Mouse (Mus musculus): ENCODE measurements around the gene Mbd5.

Gene Mbd5

GRCm38 (mm10) chr2:48948841-48949584 lies at the start of gene Mbd5:
Gene Mbd5, plus strand, starts transcription at chr2:48949508.
- peak; percentile 98 to 99 for DNase-seq (ENCODE audit: low spot score in 2 of 2)

DNA sequence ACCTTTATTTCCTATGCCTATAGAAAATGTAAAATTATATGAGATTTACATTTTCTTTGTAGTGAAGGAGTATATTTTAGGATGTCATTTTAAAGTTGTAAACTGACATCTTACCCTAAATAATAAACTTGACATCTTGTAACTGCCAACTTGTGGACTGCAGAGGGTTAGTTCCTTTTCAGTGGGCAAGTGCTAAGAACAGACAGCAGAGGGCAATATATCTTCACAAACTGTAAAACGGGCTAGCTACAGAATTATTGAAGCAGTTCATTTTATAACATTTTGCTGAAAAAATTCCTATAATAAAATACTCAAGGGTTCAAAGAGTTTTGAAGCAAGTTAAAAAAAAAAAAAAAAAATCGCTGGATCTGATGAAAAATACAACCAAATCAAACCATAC lies 40.4 kb upstream of the Mbd5 start:
- DNase-seq (ENCODE audit: low spot score in 2 of 2), result no peak

- DNase-seq (ENCODE audit: low spot score in 2 of 2), result no peak
Measured at GRCm38 (mm10) chr2:48914185-48914584, 35.1 kb upstream of the Mbd5 start.

GRCm38 (mm10) chr2:48915832-48916231 lies 33.5 kb upstream of the Mbd5 start:
- no peak for DNase-seq (ENCODE audit: low spot score in 2 of 2)

DNA sequence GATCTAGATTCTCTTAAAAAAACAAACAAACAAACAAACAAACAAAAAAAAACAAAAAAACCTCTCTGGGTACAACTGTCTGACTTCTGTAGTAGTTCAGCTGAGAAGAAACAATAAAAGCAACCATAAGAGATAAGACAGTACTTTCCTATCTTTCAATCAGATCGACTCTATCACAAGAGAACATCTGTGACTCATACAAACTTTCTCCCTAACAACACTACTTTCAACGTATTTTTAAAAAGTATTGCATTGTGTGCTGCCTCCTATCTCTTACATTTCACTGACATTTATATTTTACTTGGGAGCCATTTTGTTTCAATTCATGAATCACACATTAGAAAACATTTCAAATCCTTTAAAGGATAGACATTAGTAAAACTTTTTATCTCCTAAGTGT lies 14.2 kb upstream of the Mbd5 start:
- DNase-seq (ENCODE audit: low spot score in 2 of 2), result no peak

DNA sequence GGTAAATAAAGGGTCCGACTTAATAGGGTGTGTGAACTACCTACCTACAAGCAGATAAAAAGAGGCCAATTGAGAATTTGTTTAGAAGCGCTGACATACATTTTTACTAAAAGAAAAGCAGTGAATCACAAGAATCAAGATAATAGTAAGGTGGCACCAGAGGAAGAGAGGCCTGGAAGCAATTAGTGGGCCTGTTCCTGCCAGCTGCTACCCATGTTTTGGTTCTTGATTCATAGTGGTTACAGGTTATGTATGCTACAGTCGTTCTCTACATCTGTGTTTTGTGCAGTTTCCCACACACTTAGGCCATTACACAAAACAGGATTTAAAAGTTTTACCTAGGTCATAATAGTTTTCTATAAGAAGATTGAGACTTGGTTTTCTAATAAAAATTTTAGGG lies 1.5 kb upstream of the Mbd5 start:
- DNase-seq (ENCODE audit: low spot score in 2 of 2), result no peak

DNA sequence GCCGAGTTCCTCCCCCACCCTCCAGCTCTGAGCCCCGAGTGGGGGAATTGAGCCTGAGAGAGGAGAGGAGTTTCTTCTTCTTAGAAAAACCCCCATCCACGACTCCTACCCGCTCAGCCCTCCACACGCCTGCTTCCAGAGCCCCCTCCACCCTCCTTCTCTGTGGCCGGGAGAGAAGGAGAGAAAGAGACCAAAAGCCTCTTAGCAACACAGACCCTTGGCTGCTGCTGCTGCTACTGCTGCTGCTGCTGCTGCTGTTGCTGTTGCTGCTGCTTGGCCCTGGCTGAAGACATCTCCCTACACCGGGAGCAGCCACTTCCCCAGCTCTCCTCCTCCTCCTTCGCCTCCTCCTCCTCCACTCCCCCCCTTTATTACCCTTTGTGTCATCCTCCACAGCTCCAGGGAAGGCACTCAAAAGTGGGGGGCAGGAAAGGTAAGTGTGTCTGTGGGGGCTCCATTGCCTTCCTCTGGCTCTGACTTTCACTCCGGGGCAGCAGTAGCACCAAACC lies 489 bp downstream of the Mbd5 start:
- DNase-seq (ENCODE audit: low spot score in 2 of 2), result peak in 1 of 2 experiments; percentile 23

DNA sequence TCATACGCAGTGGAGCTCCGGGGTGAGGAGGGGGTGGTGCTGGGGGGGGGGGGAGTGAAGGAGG lies 776 bp downstream of the Mbd5 start, which contains the start of gene Orc4:
Orc4 (minus strand) TSS at position 26 of the 64 bp plus-strand sequence.
- no peak for DNase-seq (ENCODE audit: low spot score in 2 of 2)

DNA sequence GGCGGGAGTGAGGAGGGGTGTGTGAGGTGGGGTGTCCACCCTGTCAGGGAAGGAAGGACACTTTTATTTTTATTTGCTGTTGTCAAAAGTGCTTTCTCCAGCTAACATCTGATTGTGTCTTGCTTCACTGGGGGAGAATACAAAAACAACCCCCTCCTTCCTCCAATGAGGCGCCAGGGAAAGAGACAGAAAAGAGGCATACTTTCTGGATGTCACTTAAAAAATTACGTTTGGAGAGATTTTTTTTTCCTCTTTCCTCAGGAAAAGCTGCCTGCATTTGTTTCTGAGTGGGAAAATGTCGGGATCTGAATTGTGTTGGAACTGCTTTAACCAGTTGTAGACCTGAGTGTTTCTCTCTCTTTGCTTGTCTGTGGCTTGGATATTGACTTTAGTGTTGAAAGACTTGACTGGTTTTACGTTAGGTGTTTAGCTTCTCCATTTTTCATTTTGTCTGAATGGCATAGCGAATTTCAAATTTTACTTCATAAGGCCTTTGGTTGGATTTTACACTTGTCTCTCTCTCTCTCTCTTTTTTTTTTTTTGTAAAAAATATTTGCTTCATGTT lies 1.1 kb downstream of the Mbd5 start:
- no peak for DNase-seq (ENCODE audit: low spot score in 2 of 2)

- DNase-seq (ENCODE audit: low spot score in 2 of 2), result no peak
Measured at GRCm38 (mm10) chr2:48956591-48956990, 7.3 kb downstream of the Mbd5 start.

DNA sequence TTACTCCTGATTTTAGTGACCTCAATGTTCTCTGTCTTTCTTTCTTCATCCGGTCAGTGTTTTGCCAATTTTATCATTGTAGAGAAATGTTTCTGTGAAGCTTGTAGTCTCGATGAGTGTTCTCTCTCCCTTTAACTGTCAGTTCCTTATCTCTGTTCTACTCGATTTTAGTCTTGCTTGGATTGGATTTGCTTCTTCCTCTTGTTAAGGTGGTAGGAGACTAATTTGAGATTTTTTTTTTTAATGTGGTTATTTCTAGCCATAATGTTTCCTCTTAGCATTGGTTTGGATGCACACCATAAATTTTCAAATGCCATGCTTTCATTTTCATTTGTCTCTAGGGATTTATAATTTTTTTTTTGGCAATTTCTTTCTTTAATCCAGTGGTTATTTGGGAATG lies 29.6 kb downstream of the Mbd5 start:
- DNase-seq (ENCODE audit: low spot score in 2 of 2), result no peak

DNA sequence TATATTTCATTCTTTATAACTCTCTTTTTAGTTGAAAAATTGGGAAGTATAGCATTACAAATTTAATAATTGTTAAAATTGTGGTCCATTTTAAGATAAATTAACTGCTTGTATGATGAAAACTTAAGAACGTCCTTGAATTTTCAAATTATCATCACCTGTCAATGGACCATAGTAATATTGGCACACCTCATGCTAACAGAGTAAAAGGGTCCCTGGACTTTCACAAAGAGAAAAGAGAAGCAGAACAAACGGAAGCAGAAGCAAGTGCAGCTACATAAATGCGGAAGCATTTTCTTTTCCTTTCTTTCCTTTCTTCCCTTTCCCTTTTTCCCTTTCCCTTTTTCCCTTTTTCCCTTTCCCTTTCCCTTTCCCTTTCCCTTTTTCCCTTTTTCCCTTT lies 41.0 kb downstream of the Mbd5 start:
- no peak for DNase-seq (ENCODE audit: low spot score in 2 of 2)

DNA sequence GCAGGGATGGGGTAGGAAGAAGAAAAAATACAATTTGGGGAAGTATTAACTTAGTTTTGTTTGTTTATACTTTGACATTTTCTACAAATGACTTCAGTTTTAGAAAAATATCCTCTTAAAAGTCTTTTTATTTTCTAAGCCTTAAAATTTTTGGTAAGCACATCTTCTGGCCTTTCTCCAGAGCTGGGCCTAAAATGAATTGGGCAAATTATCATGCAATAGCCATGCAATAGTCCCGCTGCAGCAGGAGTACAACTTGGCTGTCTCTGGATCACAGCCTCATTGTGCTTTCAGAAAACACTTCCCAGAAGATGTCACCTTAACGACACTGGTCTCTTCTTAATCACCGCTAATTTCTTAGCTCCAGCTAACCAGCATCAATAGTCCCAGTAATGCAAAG lies 91.2 kb downstream of the Mbd5 start:
- DNase-seq (ENCODE audit: low spot score in 2 of 2), result no peak

GRCm38 (mm10) chr2:49050030-49050429 lies 100.7 kb downstream of the Mbd5 start:
- DNase-seq (ENCODE audit: low spot score in 2 of 2), result no peak

- no peak for DNase-seq (ENCODE audit: low spot score in 2 of 2)
Measured at GRCm38 (mm10) chr2:49067886-49068285, 118.6 kb downstream of the Mbd5 start.

DNA sequence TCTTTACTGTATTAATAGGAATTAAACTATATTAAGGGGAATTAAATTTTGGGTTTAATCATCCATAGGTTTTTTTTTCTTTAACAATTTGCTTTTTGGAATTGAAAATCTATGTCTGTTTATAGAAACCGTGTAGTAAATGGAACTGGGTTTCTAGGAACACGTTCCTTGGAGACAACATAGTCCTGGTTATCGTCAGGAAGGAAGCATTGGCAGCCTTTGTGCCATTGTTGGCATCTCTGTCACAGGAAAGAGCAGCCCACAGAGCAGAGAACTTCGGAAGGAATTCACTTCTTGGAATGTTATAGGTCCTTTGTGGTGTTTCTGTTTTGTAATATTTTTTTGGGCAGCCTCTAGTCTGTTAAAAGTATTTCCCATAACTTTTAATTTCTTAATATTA lies 135.7 kb downstream of the Mbd5 start:
- no peak for DNase-seq (ENCODE audit: low spot score in 2 of 2)

- no peak for DNase-seq (ENCODE audit: low spot score in 2 of 2)
Measured at GRCm38 (mm10) chr2:49090771-49091170, 141.5 kb downstream of the Mbd5 start.

DNA sequence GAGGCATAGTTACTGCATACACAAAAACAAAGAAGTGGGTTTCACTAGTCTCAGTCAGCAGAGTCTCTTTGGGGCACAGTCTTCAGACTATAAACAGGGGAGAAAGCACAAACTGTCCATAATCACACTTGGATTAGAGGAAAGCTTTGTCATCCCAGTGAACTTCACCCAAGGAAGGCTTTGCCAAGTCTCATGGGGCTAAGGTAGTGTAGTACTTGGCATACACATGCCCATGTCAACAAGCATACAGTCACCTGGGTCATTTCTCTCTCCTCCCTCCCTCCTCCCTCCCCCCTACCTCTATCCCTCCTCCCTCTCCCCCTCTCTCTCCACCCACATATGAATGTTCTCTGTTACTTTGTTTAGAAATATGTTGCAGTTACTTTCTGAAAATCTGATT lies 147.5 kb downstream of the Mbd5 start:
- DNase-seq (ENCODE audit: low spot score in 2 of 2), result no peak

DNA sequence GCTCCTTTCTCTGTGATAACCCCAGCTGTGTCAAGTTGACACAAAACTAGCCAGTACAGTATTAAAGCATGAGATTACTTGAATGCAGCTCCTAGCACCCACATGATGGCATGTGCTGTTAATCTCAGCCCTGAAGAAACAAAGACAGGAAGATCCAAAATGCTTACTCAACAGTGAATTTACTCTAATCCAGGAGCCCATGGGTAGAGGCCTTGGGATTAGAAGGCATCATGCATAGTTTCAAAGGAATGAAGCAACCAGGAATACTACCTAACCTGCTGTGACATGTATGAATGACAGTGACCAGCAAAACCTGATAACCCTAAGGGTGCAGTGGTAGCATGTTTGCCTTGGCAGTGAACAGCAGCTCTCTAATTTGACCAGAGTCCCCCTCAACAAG lies 159.6 kb downstream of the Mbd5 start:
- no peak for DNase-seq (ENCODE audit: low spot score in 2 of 2)

DNA sequence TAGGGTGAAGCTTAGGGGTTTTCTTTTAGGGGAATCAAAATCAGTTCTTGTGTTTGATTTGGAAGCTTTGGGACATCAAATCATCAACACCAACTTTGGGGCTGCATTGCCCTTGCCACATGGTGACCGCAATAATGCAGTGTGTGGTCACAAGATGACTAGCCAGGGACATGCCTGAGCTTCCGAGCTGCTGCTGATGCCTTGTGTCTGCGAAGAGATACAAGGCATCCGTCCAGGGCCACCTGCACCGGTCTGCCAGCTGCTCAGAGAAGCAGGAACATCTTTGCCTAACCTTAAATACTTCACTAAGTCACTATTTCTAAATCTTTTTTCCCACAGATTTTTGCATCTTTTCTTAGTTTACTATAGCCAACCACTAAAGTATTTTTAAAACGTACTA lies 170.6 kb downstream of the Mbd5 start:
- no peak for DNase-seq (ENCODE audit: low spot score in 2 of 2)

GRCm38 (mm10) chr2:49121603-49122002 lies 172.3 kb downstream of the Mbd5 start:
- no peak for DNase-seq (ENCODE audit: low spot score in 2 of 2)

DNA sequence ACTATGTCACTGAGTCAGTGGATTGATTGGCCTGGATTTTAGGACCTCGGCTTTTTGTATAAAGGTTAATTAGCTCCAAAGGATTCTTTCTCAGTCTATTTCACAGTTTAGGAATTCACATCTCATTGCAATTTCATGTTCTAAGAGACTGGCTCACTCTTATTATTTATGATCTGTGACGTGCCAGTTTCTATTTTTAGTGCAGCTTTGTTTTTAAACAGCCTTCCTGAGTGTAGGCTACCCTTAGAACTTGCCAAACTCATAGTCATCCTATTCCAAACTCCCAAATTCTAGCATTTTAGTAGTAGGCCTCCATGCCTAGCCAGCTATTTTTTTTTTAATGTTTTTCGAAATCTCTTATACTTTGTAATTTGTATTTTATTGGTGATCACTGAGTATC lies 192.9 kb downstream of the Mbd5 start:
- no peak for DNase-seq (ENCODE audit: low spot score in 2 of 2)

DNA sequence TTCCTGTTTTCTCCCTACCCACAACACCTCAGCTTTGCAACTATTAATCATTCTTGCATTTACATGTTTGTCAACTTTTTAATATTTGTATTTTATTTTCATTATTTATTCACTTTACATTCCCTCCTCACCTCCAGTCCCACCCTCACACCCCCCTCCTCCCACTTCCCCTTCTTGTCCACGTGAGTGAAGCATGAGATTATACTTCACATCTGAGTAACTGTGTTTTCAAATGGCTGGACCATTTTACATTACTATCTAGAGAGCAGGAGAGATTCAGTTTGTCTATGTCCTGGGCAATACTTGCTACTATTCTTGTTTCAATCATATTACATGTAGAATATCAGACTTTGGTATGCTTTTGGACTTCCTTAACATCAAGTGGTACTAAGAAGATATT lies 204.3 kb downstream of the Mbd5 start:
- DNase-seq (ENCODE audit: low spot score in 2 of 2), result no peak

GRCm38 (mm10) chr2:49160232-49160947 lies 211.1 kb downstream of the Mbd5 start:
- DNase-seq (ENCODE audit: low spot score in 2 of 2), result no peak
